Mouse (Mus musculus) megakaryocyte progenitor cell, adult 5-6 weeks (primary cell): ENCODE measurements around the gene Tmprss6. TPM values are rescaled to one million over a fixed set of nuclear protein-coding genes. Genes with fewer than 3 reads are reported as not detected.

Experiments used
- ATAC-seq: replicated peaks from 2 replicates; pipeline ENCODE4 v1.8.0; 2016; ENCODE audit warnings: mild to moderate bottlenecking, moderate TSS enrichment, inconsistent platforms; ENCODE audit not compliant: poor library complexity
- total RNA-seq, 2 experiments: library from RNA; stranded (forward) in 1 of 2; stranded (reverse) in 1 of 2; fragments of 157-497, 149-512 nt in 1 of 2; fragments of 200-1000 nt in 1 of 2; gene quantifications; 2 replicates each; pipeline versions ENCODE4 v1.2.3 to v1.2.4; 2015 to 2017

Tmprss6 gene
- total RNA-seq, 2 experiments from 2014 or later = not detected

DNA sequence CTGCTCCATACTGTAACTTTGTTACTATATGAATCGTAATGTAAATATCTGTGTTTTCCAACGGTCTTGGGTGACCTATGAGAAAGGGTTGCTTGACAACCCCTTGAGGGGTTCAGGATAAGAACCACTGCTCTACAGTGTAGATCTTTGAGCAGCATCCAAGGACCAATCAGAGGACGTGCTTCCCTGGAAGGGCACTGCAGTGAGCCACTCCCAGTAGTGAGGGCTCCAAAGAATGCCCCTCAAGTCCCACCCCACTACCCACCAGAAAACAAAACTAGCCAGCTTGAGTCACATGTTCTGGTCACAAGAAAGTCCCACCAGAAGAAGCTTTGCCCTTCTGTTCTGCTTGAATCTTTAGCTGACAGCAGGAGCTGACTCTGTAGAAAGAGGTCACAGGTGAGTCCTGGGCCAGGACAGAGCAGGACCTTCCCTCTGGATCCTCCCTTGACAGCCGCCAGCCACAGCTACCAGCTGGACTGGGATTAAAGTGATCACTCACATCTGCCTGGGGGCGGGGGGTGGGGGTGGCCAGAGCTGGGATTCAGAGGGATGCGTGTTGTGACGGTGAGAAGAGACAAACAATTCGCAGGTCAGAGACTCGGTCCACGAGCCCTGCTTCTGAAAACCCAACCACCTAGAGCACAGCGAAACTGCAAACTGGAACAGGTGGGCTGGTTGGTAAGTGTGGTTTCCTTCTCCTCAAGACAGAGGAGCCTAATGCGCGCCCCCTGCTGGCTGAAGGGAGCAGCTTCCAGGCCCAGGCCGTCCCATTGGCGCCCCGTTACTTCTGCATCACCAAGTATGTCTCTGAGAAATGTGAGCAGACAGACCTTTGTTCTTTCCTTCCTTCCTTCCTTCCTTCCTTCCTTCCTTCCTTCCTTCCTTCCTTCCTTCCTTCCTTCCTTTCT is 46.1 kb downstream of the Tmprss6 start:
- ATAC-seq = peak; percentile 97

DNA sequence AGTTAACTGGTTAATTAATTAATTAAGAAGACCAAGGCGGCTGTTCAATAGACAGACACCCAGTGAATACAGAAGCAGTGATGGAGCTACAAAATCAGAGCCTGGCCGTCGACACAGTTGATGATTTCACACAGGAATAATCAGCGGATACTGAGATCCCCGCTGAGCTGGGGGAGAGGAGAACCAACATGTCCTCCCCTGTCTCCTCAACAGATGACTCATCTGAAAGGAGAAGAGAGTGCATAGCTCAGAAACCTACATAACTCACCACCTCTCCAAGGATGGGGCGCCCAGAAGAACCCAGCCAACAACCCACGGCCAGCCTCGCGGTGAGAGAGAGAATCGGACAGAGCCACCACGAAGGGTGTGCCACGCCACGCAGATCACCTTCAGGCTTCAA is 48.0 kb downstream of the Tmprss6 start:
- no peak for ATAC-seq

DNA sequence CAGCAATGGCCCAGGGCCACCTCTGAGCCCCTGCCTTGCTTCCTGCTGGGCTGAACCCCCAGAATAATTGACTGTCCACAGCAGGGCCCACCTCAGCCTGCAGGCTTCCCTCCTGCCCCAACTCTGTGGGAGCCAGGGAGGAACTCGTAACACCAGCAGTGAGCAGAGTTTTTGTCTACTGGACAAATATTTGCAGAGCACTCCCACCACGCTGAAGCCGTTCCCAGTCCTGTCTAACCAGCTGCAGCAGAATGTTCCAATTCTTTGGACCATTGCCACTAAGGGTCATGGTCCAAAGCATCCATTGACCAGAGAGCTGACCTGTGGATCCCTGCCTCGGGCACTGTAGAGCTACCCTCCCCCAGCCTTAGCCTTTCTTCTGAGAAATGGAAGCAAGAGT is 51.5 kb downstream of the Tmprss6 start:
- no peak for ATAC-seq

DNA sequence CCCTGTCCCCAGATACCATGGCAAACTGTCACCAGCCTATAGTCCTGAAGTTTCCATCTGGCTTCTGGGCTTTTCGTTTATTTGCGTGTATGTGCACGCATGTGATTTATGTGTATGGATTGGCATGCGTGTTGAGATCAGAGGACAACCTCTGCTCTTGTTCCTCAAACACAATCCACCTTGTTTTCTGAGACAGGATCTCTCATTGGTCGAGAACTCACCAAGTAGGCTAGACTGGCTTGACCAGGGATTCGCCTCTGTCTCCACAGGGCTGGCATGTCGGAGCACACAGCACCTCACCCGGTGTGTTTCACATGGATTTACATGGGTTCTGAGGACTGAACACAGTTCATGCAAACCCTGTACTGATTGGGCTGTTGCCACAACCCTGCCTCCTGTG is 54.3 kb downstream of the Tmprss6 start:
- ATAC-seq = no peak

DNA sequence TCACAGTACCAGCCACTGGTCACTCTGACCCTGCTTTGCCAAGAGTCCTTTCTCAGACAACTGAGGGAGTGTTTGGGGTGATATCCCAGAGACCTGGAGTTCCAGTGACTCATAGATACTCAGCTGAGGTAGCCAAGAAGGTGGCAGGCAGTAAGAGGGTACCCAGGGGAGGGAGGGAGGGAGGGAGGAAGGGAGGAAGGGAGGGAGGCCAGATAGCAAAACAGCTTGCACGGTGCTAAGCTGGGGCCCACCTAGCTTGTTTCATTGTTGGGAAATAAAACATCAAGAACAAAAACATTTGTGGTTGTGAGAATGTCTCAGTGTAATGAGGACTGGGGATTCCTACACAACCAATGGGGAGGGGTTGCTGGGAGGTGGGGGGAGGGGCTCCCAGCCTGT is 54.7 kb downstream of the Tmprss6 start:
- ATAC-seq = no peak

DNA sequence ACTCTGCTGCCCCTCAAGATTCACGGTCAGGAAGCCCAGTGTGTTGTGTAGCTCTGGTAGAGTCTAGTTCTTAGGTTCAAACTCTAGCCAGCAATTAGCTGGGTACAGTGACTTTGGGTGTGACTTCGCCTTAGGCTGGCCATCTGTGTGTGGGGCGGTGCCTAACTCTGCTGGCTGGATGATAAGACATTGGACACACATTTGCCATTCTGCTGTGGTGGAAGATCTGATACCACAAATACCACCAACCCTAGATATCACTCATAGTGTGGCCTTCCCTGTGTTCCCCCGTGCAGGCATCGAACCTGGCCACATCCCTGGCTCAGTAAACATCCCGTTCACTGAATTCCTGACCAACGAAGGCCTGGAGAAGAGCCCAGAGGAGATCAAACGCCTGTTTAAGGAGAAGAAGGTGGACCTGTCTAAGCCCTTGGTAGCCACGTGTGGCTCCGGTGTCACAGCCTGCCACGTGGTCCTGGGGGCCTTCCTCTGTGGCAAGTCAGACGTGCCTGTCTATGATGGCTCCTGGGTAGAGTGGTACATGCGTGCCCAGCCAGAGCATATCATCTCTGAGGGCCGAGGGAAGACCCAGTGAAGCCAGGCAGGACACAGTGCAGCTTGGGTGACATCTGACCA is 55.2 kb downstream of the Tmprss6 start:
- ATAC-seq = peak; percentile 97

DNA sequence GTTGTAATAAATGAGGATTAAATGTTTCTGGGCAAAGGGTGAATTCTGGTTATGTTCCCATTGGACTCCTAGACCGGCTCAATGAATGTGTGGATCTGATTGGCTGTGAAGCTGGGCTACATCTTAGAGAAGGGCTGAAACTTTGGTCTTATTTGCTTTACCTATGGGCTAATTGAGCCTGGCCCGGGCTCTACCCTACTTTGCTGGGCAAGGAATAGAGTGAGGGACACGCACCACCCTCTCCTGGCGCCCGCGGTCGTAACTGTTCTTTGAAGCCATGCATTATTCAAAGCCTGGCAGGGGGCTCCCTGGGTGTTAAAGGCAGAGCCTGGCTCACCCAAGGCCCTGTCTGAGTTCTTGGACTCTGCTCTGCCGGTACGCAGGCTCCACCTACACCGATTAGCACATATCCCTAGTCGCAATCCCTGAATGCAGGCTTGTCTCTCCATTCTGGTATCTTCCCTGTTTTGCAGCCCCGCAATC is 58.8 kb downstream of the Tmprss6 start:
- ATAC-seq = no peak

DNA sequence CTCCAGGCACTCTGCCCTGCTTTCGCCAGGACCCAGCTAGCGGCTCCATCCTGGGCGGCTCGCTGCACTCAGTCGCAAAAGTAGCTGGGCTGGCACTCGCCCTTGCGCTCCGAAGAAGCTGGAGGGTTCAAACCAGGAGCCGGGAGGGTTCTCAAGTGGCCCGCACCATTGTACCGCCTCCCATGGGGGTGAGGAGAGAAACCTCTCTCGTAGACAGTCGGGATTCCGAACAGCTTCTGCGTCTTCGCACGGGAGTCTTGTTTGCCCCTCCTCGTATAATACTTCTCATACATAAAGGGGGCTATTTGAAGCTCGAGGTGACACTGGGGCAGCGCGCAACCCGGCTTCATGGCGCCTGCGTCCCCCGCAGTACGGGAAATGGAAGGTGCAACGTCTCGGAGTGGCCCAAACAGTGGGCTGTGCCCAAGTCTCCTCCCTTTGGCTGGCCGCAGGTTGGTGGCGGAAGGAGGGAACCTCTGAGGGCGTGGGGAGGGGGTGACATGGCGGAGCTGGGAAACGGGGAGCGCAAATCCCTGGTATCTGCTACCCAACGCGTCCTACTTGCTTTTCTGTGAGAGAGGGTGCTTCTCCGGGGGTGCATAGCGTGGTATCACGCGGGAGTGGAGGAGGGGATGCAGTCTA is 62.0 kb downstream of the Tmprss6 start, which contains the start of gene Mpst:
Gene Mpst, plus strand, starts transcription at position 124 of the 642 bp plus-strand sequence.
- ATAC-seq = peak; percentile 88

DNA sequence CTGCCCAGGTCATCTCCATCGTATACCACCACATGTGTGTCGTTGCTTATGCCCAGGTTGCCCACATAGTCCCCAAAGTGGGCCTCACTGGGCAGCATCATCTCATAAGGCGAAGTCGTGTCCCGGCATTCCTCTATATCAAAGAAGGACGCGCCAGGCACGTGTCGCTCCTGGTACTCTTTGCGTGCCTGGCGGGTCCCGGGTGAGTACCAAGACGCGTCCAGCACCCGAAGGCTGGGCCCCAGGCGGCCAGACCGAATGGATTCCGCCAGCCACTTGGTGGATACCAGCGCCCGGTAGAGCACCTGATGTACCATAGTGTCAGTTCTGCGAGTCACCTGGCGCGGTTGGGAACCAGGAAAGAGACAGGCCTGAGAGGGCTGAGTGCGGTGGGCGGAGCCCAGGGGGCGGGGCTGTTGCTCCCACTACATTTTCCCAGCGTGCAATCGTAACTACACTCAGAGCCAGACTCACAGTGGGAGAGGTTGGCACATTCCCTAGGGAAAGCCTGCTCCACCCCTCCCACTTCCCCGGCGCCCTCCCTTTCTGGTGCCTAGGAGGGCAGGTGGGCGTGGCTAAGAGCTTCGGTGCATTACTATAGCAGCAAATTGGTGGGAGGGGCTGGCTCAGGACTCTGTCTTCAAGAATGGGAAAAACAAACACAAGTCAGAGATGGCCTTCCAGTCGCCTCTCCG is 62.8 kb downstream of the Tmprss6 start, which contains the start of gene Tst:
Gene Tst, minus strand, starts transcription at position 391 of the 695 bp plus-strand sequence.
- peak; percentile 30 for ATAC-seq

DNA sequence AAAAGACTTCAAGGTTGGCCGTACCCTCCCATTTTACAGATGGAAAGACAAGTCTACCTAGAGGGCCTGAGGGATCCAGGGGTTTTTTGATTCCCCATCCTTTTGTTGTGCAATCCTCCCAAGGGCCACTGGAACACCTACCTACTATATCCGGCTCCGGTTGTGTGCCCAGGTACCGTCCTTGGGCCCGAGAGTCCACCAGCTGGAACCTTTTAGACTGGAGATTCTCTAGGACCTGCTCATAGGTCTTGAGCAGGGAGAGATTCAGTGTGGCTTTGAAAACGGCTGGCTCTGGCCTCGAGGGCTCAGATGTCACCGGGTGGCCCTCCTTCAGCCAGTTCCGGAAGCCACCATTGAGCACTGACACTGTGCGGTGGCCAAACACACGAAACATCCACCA is 63.3 kb downstream of the Tmprss6 start:
- no peak for ATAC-seq

DNA sequence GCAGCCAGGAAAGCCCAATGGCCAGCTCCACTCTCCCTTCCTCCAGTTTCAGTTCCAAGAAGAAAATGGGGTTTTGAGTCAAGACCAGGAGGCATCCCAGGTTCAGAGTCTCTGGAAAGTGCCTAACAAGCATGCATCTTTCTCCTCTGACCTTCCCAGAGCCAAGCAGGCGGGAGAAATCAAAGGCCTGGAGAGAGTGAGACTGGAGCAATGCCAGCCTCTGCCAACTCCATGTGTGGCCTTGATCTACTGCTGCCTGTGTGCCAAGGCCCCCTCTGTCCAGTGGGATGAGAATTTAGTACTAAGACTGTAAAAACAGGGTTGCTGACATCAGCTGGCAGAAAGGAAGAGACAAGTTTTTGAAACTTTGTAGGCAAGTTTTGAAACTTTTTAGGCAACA is 64.5 kb downstream of the Tmprss6 start:
- ATAC-seq = no peak

DNA sequence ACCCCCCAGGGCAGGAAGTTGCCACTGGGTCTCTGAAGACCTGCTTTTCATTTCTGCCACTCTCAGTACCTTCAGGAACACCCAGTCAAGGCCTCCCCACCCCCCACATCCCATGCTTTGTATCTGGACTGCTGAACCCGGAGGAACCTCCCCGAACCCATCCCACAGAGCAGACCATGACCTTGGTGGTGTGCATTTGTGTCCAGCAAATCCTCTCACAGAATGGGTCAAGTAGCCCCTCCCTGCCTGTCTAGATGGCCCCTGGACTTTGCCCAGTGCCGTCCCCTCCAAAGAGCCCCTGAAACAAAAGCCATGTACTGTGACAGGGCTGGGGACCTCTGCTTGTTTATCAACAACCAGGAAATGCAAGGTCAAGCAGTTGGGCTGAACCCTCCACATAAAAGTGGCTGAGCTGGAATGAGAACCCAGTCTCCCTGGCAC is 65.1 kb downstream of the Tmprss6 start:
- ATAC-seq = no peak

DNA sequence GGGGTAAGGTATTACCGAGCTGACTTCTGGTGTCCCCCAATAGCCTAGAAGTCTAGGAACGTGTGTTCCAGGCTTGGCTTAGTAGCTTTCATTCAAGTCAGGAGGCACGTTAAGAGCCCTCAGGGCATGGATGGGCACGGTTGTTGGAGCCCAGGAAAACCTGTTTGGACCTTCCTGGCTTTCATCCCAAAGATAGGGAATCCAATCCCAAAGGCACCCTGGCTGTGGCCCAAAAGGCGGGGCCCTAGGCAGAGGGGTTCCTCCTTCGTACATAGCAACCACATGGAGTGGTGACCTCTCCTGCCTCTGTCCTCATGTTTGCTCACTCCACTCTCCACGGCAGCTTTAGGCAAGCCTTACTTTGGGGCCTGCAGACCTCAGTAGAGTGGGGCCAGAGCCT is 66.0 kb downstream of the Tmprss6 start:
- no peak for ATAC-seq

DNA sequence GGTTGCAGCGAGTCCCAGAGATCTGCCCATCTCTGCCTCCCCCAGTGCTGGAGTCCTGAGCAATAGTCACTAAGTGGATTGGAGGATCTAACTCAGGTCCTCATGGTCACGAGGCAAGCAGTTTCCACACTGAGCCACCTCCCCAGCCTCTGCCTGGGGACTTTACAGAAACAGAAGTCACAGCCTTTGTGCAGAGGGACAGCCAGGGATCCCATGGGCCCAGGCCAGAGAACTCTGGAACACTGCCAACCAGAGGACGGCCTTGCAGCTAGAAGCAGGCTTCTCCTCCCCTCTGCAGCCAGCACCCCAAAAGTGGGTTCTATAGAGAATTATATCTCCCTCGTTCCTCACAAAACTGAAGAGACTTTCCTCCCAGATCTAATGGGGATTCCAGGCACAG is 66.5 kb downstream of the Tmprss6 start:
- ATAC-seq = no peak

DNA sequence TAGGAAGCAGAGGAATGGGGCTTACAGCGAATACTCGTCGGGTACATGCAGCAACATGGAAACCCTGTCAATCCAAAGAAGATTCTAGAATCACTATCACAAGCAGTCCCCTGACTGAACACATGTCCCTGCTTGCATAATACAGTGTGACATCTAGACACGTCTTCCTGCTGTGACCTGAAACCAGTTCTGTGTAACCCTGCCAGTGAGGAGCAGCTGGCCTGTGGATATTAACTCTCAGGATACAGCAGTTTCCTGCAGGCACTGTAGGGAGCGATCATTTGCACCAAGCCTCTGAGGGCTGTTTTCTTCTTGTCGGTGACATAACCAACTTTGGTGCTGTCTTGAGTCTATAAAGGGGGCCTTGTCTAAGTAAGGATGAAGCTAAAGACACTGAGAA is 67.1 kb downstream of the Tmprss6 start:
- peak; percentile 38 for ATAC-seq

DNA sequence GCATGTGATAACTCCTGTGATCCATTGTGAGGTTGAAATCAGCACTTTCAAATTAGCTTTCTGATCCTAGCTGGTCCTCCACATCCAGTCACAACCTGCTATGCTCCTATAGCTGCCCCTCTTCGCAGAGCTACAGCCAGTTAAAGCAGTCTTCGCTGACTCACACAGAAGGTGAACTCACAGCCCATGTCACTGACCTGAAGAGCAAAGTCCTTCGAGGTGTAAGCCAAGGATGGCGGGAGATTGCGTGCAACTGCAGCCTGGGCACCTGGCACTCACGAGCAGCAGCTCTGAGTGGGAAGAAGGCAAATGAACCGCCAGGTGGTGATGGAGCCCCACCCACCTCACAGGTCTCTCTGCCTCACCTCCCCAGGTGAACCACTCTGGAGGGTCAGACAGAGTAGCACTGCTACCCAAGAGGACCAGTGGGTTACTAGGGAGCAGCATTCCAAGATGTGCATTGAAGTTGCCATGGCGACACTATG is 72.9 kb downstream of the Tmprss6 start, which contains the start of gene Tex33:
Gene Tex33, minus strand, starts transcription at position 435 of the 485 bp plus-strand sequence.
- ATAC-seq = no peak

DNA sequence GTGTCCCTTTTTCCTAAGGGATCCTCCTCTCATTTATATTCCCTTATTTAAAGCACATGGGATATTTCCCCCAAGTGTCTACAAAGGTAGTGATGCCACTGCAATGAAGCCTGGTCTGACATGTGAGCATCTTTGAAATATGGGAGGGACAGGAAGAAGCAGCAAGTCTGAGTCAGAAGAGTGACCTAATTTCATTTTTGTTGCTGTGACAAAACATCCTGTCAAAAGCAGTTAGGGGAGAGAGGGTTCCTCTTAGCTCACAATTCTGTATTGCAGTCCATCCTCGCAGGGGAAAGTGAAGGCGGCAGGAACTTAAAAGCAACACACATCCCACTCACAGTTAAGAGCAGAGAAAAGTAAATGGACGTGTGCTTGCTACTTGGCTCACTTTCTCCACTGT is 77.6 kb downstream of the Tmprss6 start:
- ATAC-seq = peak; percentile 39; the same call in 1 of the 2 replicates
